Mouse (Mus musculus) forebrain, embryonic 11.5 days (tissue): Measurements from ENCODE around the gene Trim8. TPM values are rescaled to one million over a fixed set of nuclear protein-coding genes. Genes with fewer than 3 reads are reported as not detected.

Source experiments
- ATAC-seq: fragments of 200-750 bp; cut with Nextera tagmentation; replicated peaks from 2 replicates; pipeline ENCODE4 v1.8.0; 2017; ENCODE audit warnings: moderate TSS enrichment; ENCODE audit not compliant: low FRiP score
- DNase-seq: peaks from one replicate; pipeline ENCODE4 v3.0.0-alpha.2; 2017; ENCODE audit warnings: low spot score
- H3K27ac ChIP-seq: fragments of 300-500 bp; sonication (generic); 2 replicates; pipeline ENCODE4 v1.5.1; 2014; ENCODE audit warnings: low read depth, low read length
- H3K27me3 ChIP-seq: fragments of 300-500 bp; sonication (generic); 2 replicates; pipeline ENCODE4 v1.6.1; 2014; ENCODE audit warnings: mild to moderate bottlenecking, low read length, mixed read lengths; ENCODE audit not compliant: control insufficient read depth, insufficient read depth
- H3K36me3 ChIP-seq: fragments of 300-500 bp; sonication (generic); 2 replicates; pipeline ENCODE4 v1.6.1; 2014; ENCODE audit warnings: mild to moderate bottlenecking, low read length, moderate library complexity, mixed read lengths; ENCODE audit not compliant: control insufficient read depth, insufficient read depth
- H3K4me1 ChIP-seq: fragments of 300-500 bp; sonication (generic); replicated peaks from 2 replicates; pipeline ENCODE4 v1.6.1; 2014; ENCODE audit warnings: low read length, mixed read lengths; ENCODE audit not compliant: control insufficient read depth, insufficient read depth
- H3K4me2 ChIP-seq: fragments of 300-500 bp; sonication (generic); 2 replicates; pipeline ENCODE4 v1.6.1; 2014; ENCODE audit warnings: low read depth, mild to moderate bottlenecking, low read length, moderate library complexity, mixed read lengths; ENCODE audit not compliant: severe bottlenecking
- H3K4me3 ChIP-seq: fragments of 300-500 bp; sonication (generic); 2 replicates; pipeline ENCODE4 v1.5.1; 2014; ENCODE audit warnings: low read depth, low read length
- H3K9ac ChIP-seq: fragments of 300-500 bp; sonication (generic); 2 replicates; pipeline ENCODE4 v1.6.1; 2014; ENCODE audit warnings: low read length
- H3K9me3 ChIP-seq: fragments of 300-500 bp; sonication (generic); 2 replicates; pipeline ENCODE4 v1.6.1; 2016; ENCODE audit warnings: low read length, mixed read lengths; ENCODE audit not compliant: control insufficient read depth
- WGBS: fragments of 180-500 bp; shearing (Covaris S2); extraction: QIAGEN DNeasy Blood & Tissue Kit; methylation state at CpG from one replicate; pipeline ENCODE4 v1.1.7; 2014; 5-methylcytosine and 5-hydroxymethylcytosine counted together
- polyA plus RNA-seq: library from polyadenylated mRNA; unstranded; fragments of >200 nt; fragmentation: Nextera tagmentation; extraction: Ambion mirVana; gene quantifications from 2 replicates; pipeline ENCODE4 v1.2.1, GENCODE M21; 2014

Trim8 gene
- polyA plus RNA-seq, 1 experiment from 2014 or later = 30.7 TPM

GRCm38 (mm10) chr19:46528529-46529213, 27.2 kb downstream of the Trim8 start:
- Histone ChIP-seq H3K4me3 (peak overlapping the region; percentile 16; the same call in 1 of the 2 replicates), H3K36me3 (no peaks in the 10 kb centered on the region)
- under 1% methylated on average over 20 of the region's 20 CpGs for WGBS

DNA sequence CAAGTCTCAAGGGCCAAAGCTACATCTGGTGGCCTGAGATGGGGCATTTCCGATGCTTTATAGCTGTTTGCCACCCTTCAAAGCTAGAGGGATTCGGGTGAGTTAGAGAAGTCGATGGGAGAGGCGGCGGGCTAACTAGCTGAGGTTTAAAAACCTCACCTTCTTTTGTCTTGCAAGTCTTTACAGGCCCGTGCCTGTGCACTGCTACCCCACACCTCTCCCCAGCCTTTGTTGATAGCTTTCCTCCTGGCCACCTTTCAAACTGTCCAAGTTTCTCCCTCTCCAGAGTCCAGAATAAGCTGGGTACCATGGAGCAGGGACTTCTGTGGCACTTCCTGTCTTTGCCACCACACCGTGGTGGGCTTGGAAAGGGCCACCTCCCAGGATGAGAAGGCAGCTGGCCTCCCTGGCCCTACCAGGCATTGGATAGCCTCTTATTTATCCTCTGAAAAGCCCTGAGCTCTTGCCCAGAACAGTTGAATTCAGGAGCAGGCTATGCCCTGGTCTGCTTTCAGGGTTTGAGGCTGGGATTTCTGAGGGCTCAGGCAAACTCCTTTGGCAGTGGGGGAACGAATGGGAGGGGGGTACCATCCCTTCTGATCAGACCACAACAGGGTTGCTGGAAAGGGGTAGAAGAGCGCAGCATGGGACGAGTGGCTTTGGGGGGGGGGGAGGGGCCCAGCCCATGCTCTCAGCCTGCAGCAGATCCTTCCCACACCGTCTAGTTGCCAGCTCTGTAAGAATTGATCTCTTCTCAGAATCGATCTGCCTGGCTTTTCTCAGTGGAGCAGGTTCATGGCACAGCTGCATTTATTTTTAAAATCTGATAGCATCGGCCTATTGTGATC, 28.3 kb downstream of the Trim8 start:
- Histone ChIP-seq H3K9ac (peak overlapping the region; percentile 57), H3K36me3 (no peaks in the 10 kb centered on the region), H3K9me3 (no peaks in the 10 kb centered on the region), H3K4me1 (peaks cover 69% of the 10 kb centered on the region), H3K27me3 (no peaks in the 10 kb centered on the region), H3K27ac (peak overlapping the region; percentile 89), H3K4me3 (no peak overlapping the region), H3K4me2 (peak overlapping the region; percentile 46; the same call in 1 of the 2 replicates)
- no peak for DNase-seq
- 6% methylated on average over 13 of the region's 13 CpGs for WGBS
- no peak for ATAC-seq

More at GRCm38 (mm10) chr19:46528529-46529213, 27.2 kb downstream of the Trim8 start:
- Histone ChIP-seq H3K4me1 (peaks cover 78% of the 10 kb centered on the region), H3K27me3 (no peaks in the 10 kb centered on the region), H3K9me3 (no peaks in the 10 kb centered on the region), H3K27ac (peak overlapping the region; percentile 89), H3K4me2 (peak overlapping the region; percentile 46), H3K9ac (peak overlapping the region; percentile 57)
- DNase-seq (peak; percentile 72), ATAC-seq (peak; percentile 71)

GRCm38 (mm10) chr19:46530449-46530990, 29.0 kb downstream of the Trim8 start:
- H3K4me3 ChIP-seq = no peak overlapping the region
- WGBS = 5% methylated on average over 8 of the region's 8 CpGs

GRCm38 (mm10) chr19:46531071-46532030, 29.8 kb downstream of the Trim8 start:
- Histone ChIP-seq H3K9me3 (no peaks in the 10 kb centered on the region), H3K9ac (peak overlapping the region; percentile 57), H3K27ac (peak overlapping the region; percentile 89), H3K4me1 (peaks cover 61% of the 10 kb centered on the region), H3K4me2 (0 out of 2 replicates have a peak overlapping the region, but pooled peaks have one; percentile 5), H3K4me3 (no peak overlapping the region), H3K36me3 (no peaks in the 10 kb centered on the region), H3K27me3 (no peaks in the 10 kb centered on the region)
- DNase-seq (no peak), ATAC-seq (no peak)
- 6% methylated on average over 16 of the region's 16 CpGs for WGBS

More at GRCm38 (mm10) chr19:46530449-46530990, 29.0 kb downstream of the Trim8 start:
- ATAC-seq = no peak
- Histone ChIP-seq H3K9ac (peak overlapping the region; percentile 57; the same call in 1 of the 2 replicates), H3K4me1 (peaks cover 65% of the 10 kb centered on the region), H3K27ac (peak overlapping the region; percentile 89), H3K4me2 (0 out of 2 replicates have a peak overlapping the region, but pooled peaks have one; percentile 22), H3K9me3 (no peaks in the 10 kb centered on the region), H3K27me3 (no peaks in the 10 kb centered on the region), H3K36me3 (no peaks in the 10 kb centered on the region)
- no peak for DNase-seq

DNA sequence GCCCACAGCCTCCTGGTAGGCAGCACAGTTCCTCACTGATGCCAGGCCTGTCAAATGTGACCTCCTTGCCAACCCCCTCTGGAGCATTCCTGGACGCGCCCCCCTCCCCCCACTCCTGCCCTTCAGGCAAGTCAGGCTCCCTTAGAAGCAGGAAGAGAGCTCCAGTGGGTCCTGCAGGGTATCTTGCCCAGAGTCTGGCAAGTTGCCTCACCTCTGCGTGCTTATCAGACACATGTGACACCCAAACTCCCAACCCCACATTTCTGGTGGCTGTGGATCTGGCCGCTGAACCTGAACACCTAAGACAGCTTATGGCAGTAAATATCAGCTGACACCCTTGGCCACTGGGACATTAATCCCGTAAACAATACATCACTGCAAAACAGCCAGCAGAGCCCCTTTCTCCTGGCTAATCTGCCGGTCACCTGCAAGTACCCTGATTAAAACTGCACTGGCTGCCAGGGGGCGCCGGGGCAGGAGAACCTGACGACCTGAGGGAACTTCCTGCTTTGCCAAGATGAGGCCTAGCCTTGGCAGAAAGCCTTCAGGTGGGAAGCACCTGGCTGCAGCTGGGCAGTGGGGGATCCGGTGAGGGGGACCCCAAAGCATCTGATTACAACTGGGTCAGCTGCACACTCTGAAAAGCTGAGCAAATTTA, 30.7 kb downstream of the Trim8 start:
- H3K4me3 ChIP-seq = no peak overlapping the region
- H3K9me3 ChIP-seq = no peaks in the 10 kb centered on the region
- H3K27ac ChIP-seq = 0 out of 2 replicates have a peak overlapping the region, but pooled peaks have one; percentile 4
- H3K4me2 ChIP-seq = peak overlapping the region; percentile 5; the same call in 1 of the 2 replicates
- ATAC-seq = no peak
- peaks cover 57% of the 10 kb centered on the region for H3K4me1 ChIP-seq
- H3K36me3 ChIP-seq = no peaks in the 10 kb centered on the region
- H3K27me3 ChIP-seq = no peaks in the 10 kb centered on the region
- whole genome bisulfite sequencing = 4% methylated on average over 10 of the region's 10 CpGs
- H3K9ac ChIP-seq = peak overlapping the region; percentile 27; the same call in 1 of the 2 replicates
- peak; percentile 64 for DNase-seq

DNA sequence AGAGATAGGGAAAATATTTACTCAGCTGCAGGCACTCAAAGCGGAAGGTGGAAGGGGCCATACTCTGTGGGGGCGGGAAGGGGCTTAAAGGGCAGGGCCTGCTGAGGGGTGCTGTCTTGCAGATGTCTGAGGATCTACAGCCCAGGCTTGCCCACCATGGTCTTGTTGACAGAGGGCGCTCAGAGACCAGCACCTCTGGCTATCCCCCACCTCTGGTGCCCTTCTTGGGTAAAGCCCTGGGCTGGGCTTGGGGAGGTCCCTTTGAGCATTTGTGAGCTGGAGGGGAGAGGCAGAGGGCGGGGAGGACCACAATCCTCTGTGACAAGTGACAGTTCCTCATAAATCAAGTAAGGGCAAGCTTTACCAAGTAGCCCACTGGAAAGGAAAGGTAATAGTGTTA, 31.6 kb downstream of the Trim8 start:
- Histone ChIP-seq H3K27me3 (no peaks in the 10 kb centered on the region), H3K9me3 (no peaks in the 10 kb centered on the region), H3K4me2 (no peak overlapping the region), H3K4me1 (peaks cover 50% of the 10 kb centered on the region), H3K27ac (no peak overlapping the region), H3K36me3 (no peaks in the 10 kb centered on the region), H3K9ac (no peak overlapping the region), H3K4me3 (no peak overlapping the region)
- no peak for ATAC-seq
- WGBS = 40% methylated on average over 4 of the region's 4 CpGs
- DNase-seq = no peak

DNA sequence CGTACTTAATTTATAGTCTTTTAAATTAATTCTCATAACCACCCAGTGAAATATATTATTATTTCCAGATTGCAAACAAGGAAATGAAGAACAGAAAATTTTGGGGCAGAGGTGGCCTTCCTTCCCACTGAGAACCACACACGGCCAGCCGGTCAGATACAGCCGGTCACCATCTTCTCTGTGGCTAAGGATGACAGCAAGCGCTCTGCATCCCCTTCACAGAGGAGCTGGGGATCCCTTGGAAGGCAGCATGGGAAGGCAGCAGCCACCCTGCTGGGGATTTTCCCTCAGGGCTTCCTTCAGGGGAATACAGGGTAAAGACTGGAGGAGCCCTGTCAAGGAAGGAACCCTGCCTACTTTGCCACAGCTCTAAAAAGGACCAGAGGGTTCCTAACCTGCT, 32.0 kb downstream of the Trim8 start:
- no peaks in the 10 kb centered on the region for H3K36me3 ChIP-seq
- H3K9ac ChIP-seq = no peak overlapping the region
- ATAC-seq (no peak), DNase-seq (no peak)
- no peaks in the 10 kb centered on the region for H3K27me3 ChIP-seq
- H3K4me3 ChIP-seq = no peak overlapping the region
- 63% methylated on average over 5 of the region's 5 CpGs for WGBS
- H3K4me2 ChIP-seq = no peak overlapping the region
- H3K9me3 ChIP-seq = no peaks in the 10 kb centered on the region
- no peak overlapping the region for H3K27ac ChIP-seq
- H3K4me1 ChIP-seq = peaks cover 45% of the 10 kb centered on the region
